Mouse (Mus musculus) cerebellum, adult 2 months (tissue): ENCODE measurements at regions not wholly inside any gene's neighbourhood (a gene's known extent, or its start where the extent isn't known, plus 50 kb on each side); places are given as distances from the start of the nearest gene placed in this dataset.

Experiments used
- CTCF ChIP-seq: fragments of 200-500 bp; IDR thresholded peaks from 2 replicates; pipeline ENCODE4 v1.5.1; 2011; ENCODE audit warnings: low read depth, mild to moderate bottlenecking, control low read depth, low read length, moderate library complexity, borderline replicate concordance; ENCODE audit not compliant: insufficient read depth
- POLR2A ChIP-seq: fragments of 200-500 bp; IDR thresholded peaks from 2 replicates; pipeline ENCODE4 v1.6.1; 2011; ENCODE audit warnings: low read length, control low read depth, borderline replicate concordance; ENCODE audit not compliant: insufficient read depth

- peak; percentile 60; the same call in 1 of the 2 replicates for TF ChIP-seq POLR2A
- TF ChIP-seq CTCF, result no peak
Observed at GRCm38 (mm10) chr7:73595860-73596259, 54.2 kb upstream of the Chd2 start.
